ENCODE assay signal across 8 mouse cellular contexts in genomic region chr10:59221473-59222270, GRCm38 (mm10). TPM values are rescaled to one million over a fixed set of nuclear protein-coding genes. Genes with fewer than 3 reads are reported as not detected.
DNase-seq lines count a peak whose midpoint lies in the region; ATAC-seq and TF ChIP-seq lines count a peak whose summit lies in the region.

Gene Sept10, minus strand, starts transcription at chr10:59221847.
Gene Sowahc, plus strand, starts transcription at chr10:59221953.

- intact Hi-C loops in gastrocnemius, adult 2 months (cut with DNase I), result loop anchor here (5.0 kb wide), 2 partner anchors 54 to 481 kb away; partner anchors contain the start of gene Micu1

- no peaks in the 10 kb centered on the region for H3K9me3 ChIP-seq in hindbrain, embryonic 16.5 days (ENCODE audit: control insufficient read depth, low read length)

- ATAC-seq in activated CD4-positive, CD25-positive, alpha-beta regulatory T cell, adult 4 months, result peak; percentile 94
- ATAC-seq in common myeloid progenitor, adult 5-6 weeks (replicated peaks; ENCODE audit: low read depth, poor library complexity, severe bottlenecking), result peak; percentile 91
- ATAC-seq in hindbrain, embryonic 16.5 days, result peak; percentile 98

- no peak for TF ChIP-seq CTCF in gastrocnemius, adult 2 months (IDR thresholded peaks at IDR 0.05)

- H3K36me3 ChIP-seq in hindbrain, embryonic 16.5 days (ENCODE audit: control insufficient read depth, insufficient read depth, low read length), result no peaks in the 10 kb centered on the region

- H3K27me3 ChIP-seq in hindbrain, embryonic 16.5 days (replicated peaks; ENCODE audit: control insufficient read depth, insufficient read depth, low read length), result no peaks in the 10 kb centered on the region

- peak; percentile 99 for DNase-seq in gastrocnemius, adult 2 months
- DNase-seq in left cerebral cortex, adult 11 months (ENCODE audit: low spot score), result peak; percentile 94
- peak; percentile 99 for DNase-seq in lung, postnatal 36 days
- peak; percentile 98 for DNase-seq in retina, embryonic 14.5 days (ENCODE audit: low spot score)
- peak; percentile 97 for DNase-seq in thymus, postnatal 36 days

- H3K9ac ChIP-seq in hindbrain, embryonic 16.5 days (ENCODE audit: low read depth, low read length), result peak within 1 kb of the TSS; percentile 95

- peak within 1 kb of the TSS; percentile 96 for H3K4me2 ChIP-seq in hindbrain, embryonic 16.5 days (ENCODE audit: low read length)

- peak within 1 kb of the TSS; percentile 90 for H3K4me3 ChIP-seq in gastrocnemius, adult 2 months
- peak within 1 kb of the TSS; percentile 95 for H3K4me3 ChIP-seq in hindbrain, embryonic 16.5 days (ENCODE audit: low read length)

- WGBS in hindbrain, embryonic 16.5 days, result under 1% methylated on average over 83 of the region's 84 CpGs

- peak within 1 kb of the TSS; percentile 91 for H3K27ac ChIP-seq in gastrocnemius, adult 2 months
- H3K27ac ChIP-seq in hindbrain, embryonic 16.5 days (ENCODE audit: low read depth, low read length), result peak within 1 kb of the TSS; percentile 94

- peaks cover 13% of the 10 kb centered on the region for H3K4me1 ChIP-seq in hindbrain, embryonic 16.5 days (ENCODE audit: control insufficient read depth, insufficient read depth, low read depth, low read length)

RNA-seq across cellular contexts. Expression of gene Sept10, which starts in this region (rescaled TPM):
- polyA plus RNA-seq in activated CD4-positive, CD25-positive, alpha-beta regulatory T cell, adult 4 months (2017; shearing (Covaris generic)), result 1 to 10 TPM; 2.9 to 3.1 TPM
- total RNA-seq in common myeloid progenitor, adult 5-6 weeks (2017), result 3.1 and 5.0 TPM in 2 replicates
- 1 to 10 TPM; 6.0 to 7.6 TPM for total RNA-seq in gastrocnemius, adult 2 months (2021)
- polyA plus RNA-seq in hindbrain, embryonic 16.5 days (2015; fragmentation: Nextera tagmentation; extraction: Ambion mirVana), result 14.6 and 15.4 TPM in 2 replicates

RNA-seq across cellular contexts. Expression of gene Sowahc, which starts in this region (rescaled TPM):
- polyA plus RNA-seq in activated CD4-positive, CD25-positive, alpha-beta regulatory T cell, adult 4 months (2017; shearing (Covaris generic)), result under 1 TPM; 0.46 to 0.91 TPM
- total RNA-seq in common myeloid progenitor, adult 5-6 weeks (2017), result 1.0 and 4.2 TPM in 2 replicates
- under 1 TPM; 0.75 to 0.77 TPM for total RNA-seq in gastrocnemius, adult 2 months (2021)
- polyA plus RNA-seq in hindbrain, embryonic 16.5 days (2015; fragmentation: Nextera tagmentation; extraction: Ambion mirVana), result 20.1 and 21.9 TPM in 2 replicates

Comparison
In these comparisons a context has a peak if more than half of its experiments do, and no peak if none do; other contexts are left out.
1. Peak in every context shown above with its lines: DNase-seq, ATAC-seq, H3K4me3 ChIP-seq and H3K27ac ChIP-seq.
2. RNA of gene Sowahc (polyA plus RNA-seq): 20.1 to 21.9 TPM in hindbrain, embryonic 16.5 days; 0.46 to 0.91 TPM in activated CD4-positive, CD25-positive, alpha-beta regulatory T cell, adult 4 months; every median in the first group is over 10 times any median in the second.